Mouse (Mus musculus): ENCODE results near the gene Gm10112. TPM values are rescaled to one million over a fixed set of nuclear protein-coding genes. Genes with fewer than 3 reads are reported as not detected.

Gene Gm10112
- polyA plus RNA-seq (2012; rRNA removed): not detected in 2 replicates

DNA sequence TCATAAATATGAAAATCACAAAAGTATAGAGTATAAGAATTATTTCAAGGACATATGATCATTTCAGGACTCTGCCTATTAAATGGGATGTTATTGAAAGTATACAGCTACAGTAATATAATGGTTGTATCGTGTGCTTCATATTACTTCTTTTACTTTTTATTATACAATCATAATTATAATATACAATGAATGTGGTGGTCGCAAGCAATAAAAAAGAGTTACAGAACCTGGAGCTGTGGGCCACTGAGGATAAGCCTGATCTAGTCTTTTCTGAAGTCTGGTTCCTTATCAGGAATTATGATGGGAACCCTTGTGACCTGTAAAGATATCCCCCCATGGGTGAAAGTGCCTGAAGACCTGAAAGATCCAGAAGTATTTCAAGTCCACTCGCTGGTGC is at the start of gene Gm10112:
TSS of gene Gm10112 (plus strand) at position 301 of the 400 bp plus-strand sequence.
- no peak for TF ChIP-seq CTCF (IDR thresholded peaks at IDR 0.05; ENCODE audit: borderline replicate concordance, control insufficient read depth, extremely low read depth, insufficient read depth, low read length, poor library complexity)
- Histone ChIP-seq H3K4me1 (replicated peaks; ENCODE audit: control insufficient read depth, insufficient read depth, low read length) (no peaks in the 10 kb centered on the region), H3K4me3 (ENCODE audit: control insufficient read depth, insufficient read depth, low read length) (no peak within 1 kb of the TSS), H3K36me3 (ENCODE audit: control insufficient read depth, insufficient read depth, low read length) (no peaks in the 10 kb centered on the region), H3K27me3 (ENCODE audit: control insufficient read depth, insufficient read depth, low read length) (no peaks in the 10 kb centered on the region), H3K27ac (ENCODE audit: control insufficient read depth, insufficient read depth, low read length) (no peak within 1 kb of the TSS)
- WGBS: 89% methylated on average over 3 of the region's 3 CpGs
- DNase-seq: no peak

DNA sequence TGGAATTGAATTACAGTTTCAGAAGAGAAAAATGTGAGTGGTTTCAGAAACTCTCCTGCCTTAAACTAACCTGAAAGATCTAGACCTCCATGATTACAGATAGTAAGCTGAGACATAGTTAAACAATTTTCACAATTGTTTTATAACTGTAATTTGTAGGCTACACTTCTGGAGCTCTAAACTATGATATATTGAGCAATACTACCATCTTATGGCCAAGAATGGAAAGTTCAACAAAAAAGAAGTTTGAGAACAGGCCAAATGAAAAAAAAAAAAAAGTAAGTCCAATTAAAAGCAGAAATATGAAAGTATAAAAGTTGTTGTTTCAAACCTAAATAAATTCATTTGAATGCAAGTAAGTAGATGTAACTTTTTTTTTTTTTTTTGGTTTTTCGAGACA is 21.4 kb downstream of the Gm10112 start:
- DNase-seq: no peak
- Histone ChIP-seq H3K4me1 (replicated peaks; ENCODE audit: control insufficient read depth, insufficient read depth, low read length) (no peaks in the 10 kb centered on the region), H3K36me3 (ENCODE audit: control insufficient read depth, insufficient read depth, low read length) (no peaks in the 10 kb centered on the region), H3K27me3 (ENCODE audit: control insufficient read depth, insufficient read depth, low read length) (no peaks in the 10 kb centered on the region), H3K27ac (ENCODE audit: control insufficient read depth, insufficient read depth, low read length) (no peak overlapping the region), H3K4me3 (ENCODE audit: control insufficient read depth, insufficient read depth, low read length) (no peak overlapping the region)
- TF ChIP-seq POLR2A (IDR thresholded peaks at IDR 0.05; ENCODE audit: control insufficient read depth, extremely low read depth, insufficient read depth, low read length, poor library complexity) (no peak), CTCF (IDR thresholded peaks at IDR 0.05; ENCODE audit: borderline replicate concordance, control insufficient read depth, extremely low read depth, insufficient read depth, low read length, poor library complexity) (no peak)
- 58% methylated on average over 1 of the region's 1 CpGs for WGBS

DNA sequence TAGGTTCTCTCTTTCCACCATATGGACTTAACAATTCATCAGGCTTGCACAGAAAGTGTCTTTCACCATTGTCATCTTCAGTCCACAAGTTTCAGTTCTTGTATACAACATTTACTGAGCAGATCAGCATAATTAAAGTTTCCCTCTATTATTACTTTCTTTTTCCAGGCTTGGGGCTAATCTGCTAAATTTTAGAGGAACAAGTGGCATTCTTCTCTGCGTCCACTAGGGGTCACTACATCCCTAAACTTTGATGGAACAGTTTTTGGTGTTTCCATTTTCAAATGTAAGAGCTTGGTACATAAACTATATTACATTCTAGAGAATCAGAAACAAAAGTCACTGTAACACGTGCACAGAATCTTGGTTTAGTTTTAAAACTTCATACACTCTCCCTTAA is 28.2 kb downstream of the Gm10112 start:
- no peak for DNase-seq
- Histone ChIP-seq H3K27ac (ENCODE audit: control insufficient read depth, insufficient read depth, low read length) (no peak overlapping the region), H3K27me3 (ENCODE audit: control insufficient read depth, insufficient read depth, low read length) (no peaks in the 10 kb centered on the region), H3K4me1 (replicated peaks; ENCODE audit: control insufficient read depth, insufficient read depth, low read length) (no peaks in the 10 kb centered on the region), H3K4me3 (ENCODE audit: control insufficient read depth, insufficient read depth, low read length) (no peak overlapping the region), H3K36me3 (ENCODE audit: control insufficient read depth, insufficient read depth, low read length) (no peaks in the 10 kb centered on the region)
- TF ChIP-seq POLR2A (IDR thresholded peaks at IDR 0.05; ENCODE audit: control insufficient read depth, extremely low read depth, insufficient read depth, low read length, poor library complexity) (no peak), CTCF (IDR thresholded peaks at IDR 0.05; ENCODE audit: borderline replicate concordance, control insufficient read depth, extremely low read depth, insufficient read depth, low read length, poor library complexity) (no peak)
- 4% methylated on average over 2 of the region's 2 CpGs for WGBS

DNA sequence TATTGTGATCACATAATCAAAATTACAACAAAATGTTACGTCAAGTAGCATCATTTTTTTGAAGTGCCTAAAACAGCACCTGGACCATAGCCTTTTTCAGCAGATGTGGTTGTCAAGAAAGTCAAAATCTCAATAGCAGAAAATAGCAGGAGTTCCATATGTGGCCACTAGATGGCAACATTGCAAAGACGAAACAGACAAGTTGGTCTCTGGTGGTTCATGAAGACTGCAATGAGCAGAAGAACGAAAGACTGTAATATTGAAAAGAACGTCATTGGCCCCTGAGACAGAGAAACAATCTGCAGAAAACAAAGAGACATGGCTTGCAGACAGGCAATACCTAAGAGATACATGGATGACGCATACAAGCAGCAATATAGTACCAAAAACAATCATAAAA is 42.1 kb downstream of the Gm10112 start:
- Histone ChIP-seq H3K4me1 (replicated peaks; ENCODE audit: control insufficient read depth, insufficient read depth, low read length) (no peaks in the 10 kb centered on the region), H3K4me3 (ENCODE audit: control insufficient read depth, insufficient read depth, low read length) (no peak overlapping the region), H3K27me3 (ENCODE audit: control insufficient read depth, insufficient read depth, low read length) (no peaks in the 10 kb centered on the region), H3K36me3 (ENCODE audit: control insufficient read depth, insufficient read depth, low read length) (no peaks in the 10 kb centered on the region), H3K27ac (ENCODE audit: control insufficient read depth, insufficient read depth, low read length) (no peak overlapping the region)
- TF ChIP-seq CTCF (IDR thresholded peaks at IDR 0.05; ENCODE audit: borderline replicate concordance, control insufficient read depth, extremely low read depth, insufficient read depth, low read length, poor library complexity) (no peak), POLR2A (IDR thresholded peaks at IDR 0.05; ENCODE audit: control insufficient read depth, extremely low read depth, insufficient read depth, low read length, poor library complexity) (no peak)
- peak; percentile 1 for DNase-seq
- 10% methylated on average over 5 of the region's 5 CpGs for WGBS

Other genes with a start within 250 kb of the Gm10112 start
- gene Cylc1, start 57.9 kb upstream of the Gm10112 start, polyA plus RNA-seq (2012; rRNA removed): not detected in 2 replicates